Mouse (Mus musculus): ENCODE results near the gene Car5b. TPM values are rescaled to one million over a fixed set of nuclear protein-coding genes. Genes with fewer than 3 reads are reported as not detected.
A peak's percentile ranks its signal among the peaks of the same experiment; 100 is the strongest.

Gene Car5b
- 1 to 10 TPM in 9 of 26 experiments, under 1 TPM in 17; 0.27 to 2.6 (median 0.80) TPM for total RNA-seq (2018; cell fraction: chromatin; rRNA removed)
- 1 to 10 TPM in 3 of 26 experiments, under 1 TPM in 23; 0.51 to 1.1 (median 0.78) TPM for total RNA-seq (2018; cell fraction: cytosol; rRNA removed)
- 1 to 10 TPM in 9 of 26 experiments, under 1 TPM in 17; 0.34 to 2.2 (median 0.79) TPM for total RNA-seq (2018; cell fraction: nucleus; rRNA removed)
- 0.48 to 1.1 TPM (median 0.67 TPM) in 3 replicates for polyA plus RNA-seq (2018)

DNA sequence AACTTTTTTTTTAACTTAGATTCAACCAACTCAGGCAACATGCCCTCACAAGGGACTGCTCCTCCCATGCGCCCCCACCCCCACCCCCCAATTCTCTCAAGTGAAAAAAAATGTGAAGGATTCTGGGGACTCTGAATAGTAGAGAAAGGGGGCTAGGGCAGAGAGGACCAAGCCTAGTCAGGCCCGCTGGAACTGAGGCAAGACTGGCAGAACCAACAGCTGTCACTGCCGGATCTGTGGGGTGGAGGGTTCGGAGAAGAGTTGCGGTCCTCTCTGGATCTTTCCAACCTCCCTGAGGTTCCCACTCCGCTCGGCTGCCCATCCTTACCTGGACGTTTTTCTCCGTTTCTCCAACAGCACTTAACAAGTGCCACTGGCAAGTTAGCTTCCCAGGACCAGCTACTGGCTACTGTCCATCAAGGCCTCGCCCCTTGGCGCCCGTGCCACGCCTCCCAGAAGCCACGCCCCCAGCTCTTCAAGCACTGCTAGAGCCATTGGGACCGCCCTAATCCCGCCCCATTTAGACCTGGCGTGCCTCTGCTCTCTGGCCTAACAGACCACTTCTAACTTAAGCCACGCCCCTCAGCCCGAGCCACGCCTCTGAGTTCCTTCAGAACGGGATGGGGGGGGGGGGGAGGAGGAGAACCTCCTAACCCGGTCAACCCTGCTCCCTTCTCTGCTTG is at the start of gene Car5b:
Car5b (minus strand) TSS at position 391 of the 683 bp plus-strand sequence.
- no peaks in the 10 kb centered on the region for H3K79me2 ChIP-seq (ENCODE audit: inconsistent target)
- no peak within 1 kb of the TSS for H3K27ac ChIP-seq
- H3K36me3 ChIP-seq (ENCODE audit: inconsistent target): no peaks in the 10 kb centered on the region
- H3K4me3 ChIP-seq (ENCODE audit: inconsistent target): peak within 1 kb of the TSS; percentile 36
- whole genome bisulfite sequencing (ENCODE audit: missing documents): 15% methylated on average over 20 of the region's 22 CpGs

- 30% methylated on average over 51 of the region's 54 CpGs for WGBS (ENCODE audit: missing documents)
Measured at GRCm38 (mm10) chrX:164076040-164076775, 48.4 kb upstream of the Car5b start, which contains the start of gene Siah1b. Gene Siah1b (minus strand): TSS chrX:164076493.

DNA sequence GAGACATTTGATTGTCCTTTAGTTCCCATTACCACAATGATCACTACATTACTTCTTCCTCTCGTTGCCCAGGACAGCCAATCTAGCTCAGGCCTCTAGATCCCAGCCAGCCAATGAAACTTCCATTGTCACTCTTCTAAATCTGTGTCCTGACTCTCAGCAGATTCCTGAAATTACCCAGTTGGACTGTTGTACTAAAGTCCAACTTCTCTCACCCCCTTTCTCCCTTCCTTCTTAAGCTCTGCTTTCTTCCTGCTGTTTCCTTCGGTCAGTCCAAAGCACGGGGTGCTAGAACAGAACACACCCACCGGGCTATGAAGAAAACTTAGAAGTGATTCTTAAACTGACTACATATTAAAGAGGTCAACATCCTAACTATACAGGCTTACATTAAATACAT is 41.2 kb upstream of the Car5b start:
- H3K27ac ChIP-seq: no peak overlapping the region
- H3K36me3 ChIP-seq (ENCODE audit: inconsistent target): no peaks in the 10 kb centered on the region
- no peak overlapping the region for H3K4me3 ChIP-seq (ENCODE audit: inconsistent target)
- WGBS (ENCODE audit: missing documents): 95% methylated on average over 4 of the region's 4 CpGs
- H3K79me2 ChIP-seq (ENCODE audit: inconsistent target): no peaks in the 10 kb centered on the region

More at GRCm38 (mm10) chrX:164076040-164076775, 48.4 kb upstream of the Car5b start, which contains the start of gene Siah1b:
- no peaks in the 10 kb centered on the region for H3K36me3 ChIP-seq (ENCODE audit: inconsistent target)
- peaks cover 14% of the 10 kb centered on the region for H3K79me2 ChIP-seq (ENCODE audit: inconsistent target)
- H3K4me3 ChIP-seq (ENCODE audit: inconsistent target): peak within 1 kb of the TSS; percentile 59
- H3K27ac ChIP-seq: peak within 1 kb of the TSS; percentile 86

- Histone ChIP-seq H3K27ac (no peak overlapping the region), H3K79me2 (ENCODE audit: inconsistent target) (no peaks in the 10 kb centered on the region), H3K4me3 (ENCODE audit: inconsistent target) (no peak overlapping the region), H3K36me3 (ENCODE audit: inconsistent target) (no peaks in the 10 kb centered on the region)
- WGBS (ENCODE audit: missing documents): 40% methylated on average over 1 of the region's 2 CpGs
Measured at GRCm38 (mm10) chrX:164066185-164066584, 38.4 kb upstream of the Car5b start.

- Histone ChIP-seq H3K27ac (no peak overlapping the region), H3K79me2 (ENCODE audit: inconsistent target) (no peaks in the 10 kb centered on the region), H3K36me3 (ENCODE audit: inconsistent target) (no peaks in the 10 kb centered on the region), H3K4me3 (ENCODE audit: inconsistent target) (no peak overlapping the region)
- WGBS (ENCODE audit: missing documents): 37% methylated on average over 4 of the region's 4 CpGs
Measured at GRCm38 (mm10) chrX:164059070-164059469, 31.3 kb upstream of the Car5b start.

DNA sequence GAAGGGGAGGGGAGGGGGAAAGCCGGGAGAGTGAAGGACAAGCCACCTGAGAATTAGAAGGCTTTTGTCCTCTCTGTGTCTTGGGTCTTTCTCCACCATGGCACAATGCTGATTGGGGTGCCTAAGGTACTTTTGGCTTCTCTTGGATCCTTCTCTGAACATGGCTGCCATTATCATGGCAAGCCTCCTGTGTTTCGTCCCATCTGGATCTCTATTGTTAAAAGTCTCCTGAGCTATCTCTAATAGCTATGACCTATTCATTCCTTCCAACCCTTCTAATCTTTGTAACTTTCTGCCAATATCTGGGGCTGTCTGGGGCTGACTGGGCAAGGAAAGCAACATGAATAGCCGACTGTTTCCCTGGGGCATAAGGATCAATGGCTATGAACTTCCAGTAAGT is 30.7 kb upstream of the Car5b start:
- 95% methylated on average over 3 of the region's 3 CpGs for WGBS (ENCODE audit: missing documents)
- Histone ChIP-seq H3K36me3 (ENCODE audit: inconsistent target) (no peaks in the 10 kb centered on the region), H3K79me2 (ENCODE audit: inconsistent target) (no peaks in the 10 kb centered on the region), H3K27ac (no peak overlapping the region), H3K4me3 (ENCODE audit: inconsistent target) (no peak overlapping the region)

- no peak overlapping the region for H3K27ac ChIP-seq
- no peak overlapping the region for H3K4me3 ChIP-seq (ENCODE audit: inconsistent target)
- H3K36me3 ChIP-seq (ENCODE audit: inconsistent target): no peaks in the 10 kb centered on the region
- H3K79me2 ChIP-seq (ENCODE audit: inconsistent target): no peaks in the 10 kb centered on the region
- 55% methylated on average over 4 of the region's 4 CpGs for WGBS (ENCODE audit: missing documents)
Measured at GRCm38 (mm10) chrX:164055726-164056125, 27.9 kb upstream of the Car5b start.

DNA sequence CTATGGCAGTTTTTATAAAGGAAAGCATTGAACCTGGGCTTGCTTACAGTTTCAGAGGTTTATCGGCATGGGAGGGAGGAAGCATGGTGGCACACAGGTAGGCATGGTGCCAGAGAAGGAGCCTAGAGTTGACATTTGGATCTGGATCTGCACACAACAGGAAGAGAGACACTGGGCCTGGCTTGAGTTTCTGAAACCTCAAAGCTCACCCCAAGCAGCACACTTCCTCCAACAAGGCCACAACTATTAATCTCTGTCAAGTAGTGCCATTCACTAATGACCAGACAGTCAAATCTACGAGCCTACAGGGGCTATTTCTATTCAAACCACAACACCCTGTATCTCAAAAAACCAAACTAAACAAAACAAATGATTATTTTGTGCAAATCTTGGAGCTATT is 18.9 kb upstream of the Car5b start:
- no peak overlapping the region for H3K27ac ChIP-seq
- no peaks in the 10 kb centered on the region for H3K79me2 ChIP-seq (ENCODE audit: inconsistent target)
- H3K4me3 ChIP-seq (ENCODE audit: inconsistent target): no peak overlapping the region
- no peaks in the 10 kb centered on the region for H3K36me3 ChIP-seq (ENCODE audit: inconsistent target)
- WGBS (ENCODE audit: missing documents): 28% methylated on average over 2 of the region's 2 CpGs

DNA sequence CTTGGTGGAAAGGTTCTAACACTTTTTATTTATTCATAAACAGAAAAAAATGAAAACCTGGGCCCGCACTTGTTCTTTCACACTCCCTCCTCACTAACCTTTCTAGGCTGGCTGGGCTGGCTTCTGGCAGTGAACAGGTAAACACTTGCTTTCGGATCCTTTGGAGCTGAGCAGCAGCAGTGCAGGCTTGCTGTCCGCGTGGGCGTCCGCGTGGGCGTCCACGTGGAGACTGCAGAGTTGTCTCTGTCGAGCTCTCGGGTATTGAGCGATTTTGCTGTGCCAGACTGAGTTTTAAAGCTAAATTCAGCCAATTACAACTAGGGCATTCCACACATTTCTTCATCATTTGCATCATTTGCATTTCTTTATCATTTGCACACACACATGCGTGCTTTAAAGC is 14.3 kb upstream of the Car5b start:
- H3K4me3 ChIP-seq (ENCODE audit: inconsistent target): no peak overlapping the region
- H3K36me3 ChIP-seq (ENCODE audit: inconsistent target): no peaks in the 10 kb centered on the region
- 91% methylated on average over 13 of the region's 13 CpGs for WGBS (ENCODE audit: missing documents)
- H3K27ac ChIP-seq: no peak overlapping the region
- no peaks in the 10 kb centered on the region for H3K79me2 ChIP-seq (ENCODE audit: inconsistent target)

- H3K79me2 ChIP-seq (ENCODE audit: inconsistent target): no peaks in the 10 kb centered on the region
- no peak overlapping the region for H3K4me3 ChIP-seq (ENCODE audit: inconsistent target)
- no peaks in the 10 kb centered on the region for H3K36me3 ChIP-seq (ENCODE audit: inconsistent target)
- no peak overlapping the region for H3K27ac ChIP-seq
- 85% methylated on average over 2 of the region's 2 CpGs for WGBS (ENCODE audit: missing documents)
Measured at GRCm38 (mm10) chrX:164038882-164039281, 11.1 kb upstream of the Car5b start.

- no peaks in the 10 kb centered on the region for H3K36me3 ChIP-seq (ENCODE audit: inconsistent target)
- WGBS (ENCODE audit: missing documents): 90% methylated on average over 7 of the region's 7 CpGs
- H3K27ac ChIP-seq: no peak overlapping the region
- no peaks in the 10 kb centered on the region for H3K79me2 ChIP-seq (ENCODE audit: inconsistent target)
- H3K4me3 ChIP-seq (ENCODE audit: inconsistent target): no peak overlapping the region
Measured at GRCm38 (mm10) chrX:164035931-164036330, 8.1 kb upstream of the Car5b start.

DNA sequence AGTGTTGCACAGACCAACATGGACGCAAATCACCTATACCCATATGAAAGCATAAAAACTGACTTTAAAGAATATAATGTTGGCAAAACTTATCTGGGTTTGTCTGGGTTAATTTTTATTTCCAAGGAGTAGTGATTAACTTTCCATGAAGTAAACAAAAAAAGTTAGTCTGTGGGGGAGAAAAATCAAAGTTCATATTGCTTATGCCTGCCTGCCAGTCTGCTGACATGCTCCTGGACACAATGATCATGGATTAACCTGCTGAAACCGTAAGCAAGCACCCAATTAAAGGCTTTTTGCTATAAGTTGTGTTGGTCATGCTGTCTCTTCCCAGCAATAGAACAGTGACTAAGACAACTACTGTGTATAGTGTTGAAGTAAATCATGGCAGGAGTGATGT is 7.6 kb upstream of the Car5b start:
- Histone ChIP-seq H3K79me2 (ENCODE audit: inconsistent target) (no peaks in the 10 kb centered on the region), H3K27ac (no peak overlapping the region), H3K36me3 (ENCODE audit: inconsistent target) (no peaks in the 10 kb centered on the region), H3K4me3 (ENCODE audit: inconsistent target) (no peak overlapping the region)
- 100% methylated on average over 2 of the region's 2 CpGs for WGBS (ENCODE audit: missing documents)

- WGBS (ENCODE audit: missing documents): 90% methylated on average over 7 of the region's 7 CpGs
- no peak overlapping the region for H3K27ac ChIP-seq
- no peak overlapping the region for H3K4me3 ChIP-seq (ENCODE audit: inconsistent target)
- H3K79me2 ChIP-seq (ENCODE audit: inconsistent target): no peaks in the 10 kb centered on the region
- H3K36me3 ChIP-seq (ENCODE audit: inconsistent target): no peaks in the 10 kb centered on the region
Measured at GRCm38 (mm10) chrX:164032526-164032925, 4.7 kb upstream of the Car5b start.

- H3K79me2 ChIP-seq (ENCODE audit: inconsistent target): no peaks in the 10 kb centered on the region
- WGBS (ENCODE audit: missing documents): 81% methylated on average over 3 of the region's 3 CpGs
- no peaks in the 10 kb centered on the region for H3K36me3 ChIP-seq (ENCODE audit: inconsistent target)
- H3K27ac ChIP-seq: no peak overlapping the region
- H3K4me3 ChIP-seq (ENCODE audit: inconsistent target): no peak overlapping the region
Measured at GRCm38 (mm10) chrX:164015636-164016035, 12.2 kb downstream of the Car5b start.

- no peaks in the 10 kb centered on the region for H3K79me2 ChIP-seq (ENCODE audit: inconsistent target)
- 91% methylated on average over 4 of the region's 4 CpGs for WGBS (ENCODE audit: missing documents)
- no peaks in the 10 kb centered on the region for H3K36me3 ChIP-seq (ENCODE audit: inconsistent target)
- H3K4me3 ChIP-seq (ENCODE audit: inconsistent target): no peak overlapping the region
- H3K27ac ChIP-seq: no peak overlapping the region
Measured at GRCm38 (mm10) chrX:164014956-164015355, 12.8 kb downstream of the Car5b start.

Data from macrophage (primary cell).